Mouse (Mus musculus) stomach, embryonic 14.5 days (tissue): ENCODE measurements around the gene Cd84. TPM values are rescaled to one million over a fixed set of nuclear protein-coding genes. Genes with fewer than 3 reads are reported as not detected.

Source experiments
- ATAC-seq: fragments of 200-750 bp; cut with Nextera tagmentation; 2 replicates; pipeline ENCODE4 v1.8.0; 2017; ENCODE audit warnings: low read depth, moderate TSS enrichment; ENCODE audit not compliant: insufficient number of reproducible peaks, insufficient read depth, low FRiP score
- H3K27ac ChIP-seq: fragments of 300-500 bp; sonication (generic); 2 replicates; pipeline ENCODE4 v1.5.1; 2014; ENCODE audit warnings: mild to moderate bottlenecking, low read length, moderate library complexity, mixed read lengths
- H3K27me3 ChIP-seq: fragments of 300-500 bp; sonication (generic); 2 replicates; pipeline ENCODE4 v1.6.1; 2014; ENCODE audit warnings: low read length, control low read depth, mixed read lengths; ENCODE audit not compliant: control insufficient read depth, insufficient read depth
- H3K36me3 ChIP-seq: fragments of 300-500 bp; sonication (generic); 2 replicates; pipeline ENCODE4 v1.6.1; 2014; ENCODE audit warnings: mild to moderate bottlenecking, control low read depth, low read length, moderate library complexity, mixed read lengths; ENCODE audit not compliant: control insufficient read depth, insufficient read depth
- H3K4me1 ChIP-seq: fragments of 300-500 bp; sonication (generic); 2 replicates; pipeline ENCODE4 v1.6.1; 2014; ENCODE audit warnings: low read length, control low read depth, mixed read lengths; ENCODE audit not compliant: control insufficient read depth, insufficient read depth
- H3K4me2 ChIP-seq: fragments of 300-500 bp; sonication (generic); replicated peaks from 2 replicates; pipeline ENCODE4 v1.6.1; 2014; ENCODE audit warnings: low read depth, low read length, control low read depth
- H3K4me3 ChIP-seq: fragments of 300-500 bp; sonication (generic); 2 replicates; pipeline ENCODE4 v1.5.1; 2014; ENCODE audit warnings: low read depth, low read length, control low read depth
- H3K9ac ChIP-seq: fragments of 300-500 bp; sonication (generic); replicated peaks from 2 replicates; pipeline ENCODE4 v1.6.1; 2014; ENCODE audit warnings: low read depth, mild to moderate bottlenecking, control low read depth, low read length, moderate library complexity, mixed read lengths
- H3K9me3 ChIP-seq: fragments of 300-500 bp; sonication (generic); 2 replicates; pipeline ENCODE4 v1.6.1; 2016; ENCODE audit warnings: low read depth, low read length, control low read depth; ENCODE audit not compliant: control insufficient read depth
- WGBS: fragments of 180-500 bp; shearing (Covaris S2); extraction: QIAGEN DNeasy Blood & Tissue Kit; methylation state at CpG from one replicate; pipeline ENCODE4 v1.1.7; 2014; 5-methylcytosine and 5-hydroxymethylcytosine counted together
- polyA plus RNA-seq: library from polyadenylated mRNA; unstranded; fragments of >200 nt; fragmentation: Nextera tagmentation; extraction: Ambion mirVana; gene quantifications from 2 replicates; pipeline ENCODE4 v1.2.1, GENCODE M21; 2014

The Cd84 gene
- polyA plus RNA-seq, 1 experiment from 2014 or later, result 1.1 TPM

DNA sequence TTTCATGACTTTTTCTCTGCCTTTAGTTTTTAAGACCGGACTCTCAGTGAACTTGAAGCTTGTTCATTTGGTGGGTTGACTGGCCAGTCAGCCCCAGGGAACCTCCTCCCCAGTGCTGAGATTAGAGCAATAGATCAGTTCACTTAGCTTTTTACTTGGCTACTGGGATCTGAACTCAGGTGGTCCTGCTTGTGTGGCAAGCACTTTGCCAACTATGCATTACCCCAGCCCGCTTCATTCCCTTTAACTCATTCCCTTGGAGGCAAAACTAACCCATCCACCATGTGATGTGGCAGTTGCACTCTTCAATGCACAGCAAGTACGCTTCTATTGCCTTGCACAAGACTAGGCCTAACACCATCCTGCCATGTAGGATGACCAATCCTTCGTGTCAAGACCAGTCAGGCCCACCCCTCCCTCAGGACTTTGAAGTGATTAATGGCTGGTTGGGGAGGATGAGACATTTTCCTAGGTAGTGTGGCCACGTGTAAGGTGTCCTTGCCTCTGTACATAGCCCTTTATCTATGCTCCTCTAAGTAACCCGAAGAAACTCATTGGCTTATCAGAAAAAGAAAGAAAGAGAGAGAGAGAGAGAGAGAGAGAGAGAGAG lies 80.5 kb downstream of the Cd84 start:
- no peaks in the 10 kb centered on the region for H3K27me3 ChIP-seq
- H3K4me1 ChIP-seq, result no peaks in the 10 kb centered on the region
- no peak overlapping the region for H3K4me3 ChIP-seq
- H3K27ac ChIP-seq, result no peak overlapping the region
- H3K9ac ChIP-seq, result no peak overlapping the region
- H3K9me3 ChIP-seq, result no peaks in the 10 kb centered on the region
- 74% methylated on average over 6 of the region's 6 CpGs for WGBS
- no peak for ATAC-seq
- no peaks in the 10 kb centered on the region for H3K36me3 ChIP-seq
- no peak overlapping the region for H3K4me2 ChIP-seq

DNA sequence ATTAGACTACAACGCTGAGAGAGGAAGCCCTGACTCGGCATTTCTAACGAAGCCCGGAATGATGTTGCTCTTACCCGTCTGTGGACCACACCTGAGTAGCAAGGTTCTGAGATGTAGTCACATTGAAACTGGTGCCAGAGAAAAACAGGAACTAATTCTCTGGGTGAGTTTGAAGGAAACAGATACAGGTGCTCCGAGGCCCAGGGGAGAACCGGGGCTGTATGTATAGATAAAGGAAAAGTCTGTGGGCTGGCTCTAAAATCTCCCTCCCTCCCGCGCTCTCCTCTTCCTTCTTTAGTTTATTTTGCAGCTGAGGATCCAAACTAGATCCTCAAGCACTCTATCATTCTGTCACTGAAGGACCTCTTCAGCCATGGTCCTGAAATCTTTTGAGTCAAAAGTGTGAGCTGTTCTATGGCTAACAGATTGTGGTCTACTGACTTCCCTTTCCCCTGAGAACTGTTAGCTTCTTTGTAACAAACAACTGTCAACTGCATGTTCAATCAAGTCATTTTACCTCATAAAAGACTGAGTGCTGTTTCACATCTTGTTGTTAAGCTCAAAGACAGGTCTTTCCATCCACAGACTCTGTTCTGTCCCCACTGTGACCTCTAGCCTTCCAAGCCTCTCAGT lies 81.6 kb downstream of the Cd84 start:
- Histone ChIP-seq H3K4me1 (no peaks in the 10 kb centered on the region), H3K27ac (no peak overlapping the region), H3K36me3 (no peaks in the 10 kb centered on the region), H3K4me2 (no peak overlapping the region), H3K27me3 (no peaks in the 10 kb centered on the region), H3K9me3 (no peaks in the 10 kb centered on the region), H3K9ac (no peak overlapping the region), H3K4me3 (no peak overlapping the region)
- ATAC-seq, result no peak
- 65% methylated on average over 9 of the region's 9 CpGs for WGBS

DNA sequence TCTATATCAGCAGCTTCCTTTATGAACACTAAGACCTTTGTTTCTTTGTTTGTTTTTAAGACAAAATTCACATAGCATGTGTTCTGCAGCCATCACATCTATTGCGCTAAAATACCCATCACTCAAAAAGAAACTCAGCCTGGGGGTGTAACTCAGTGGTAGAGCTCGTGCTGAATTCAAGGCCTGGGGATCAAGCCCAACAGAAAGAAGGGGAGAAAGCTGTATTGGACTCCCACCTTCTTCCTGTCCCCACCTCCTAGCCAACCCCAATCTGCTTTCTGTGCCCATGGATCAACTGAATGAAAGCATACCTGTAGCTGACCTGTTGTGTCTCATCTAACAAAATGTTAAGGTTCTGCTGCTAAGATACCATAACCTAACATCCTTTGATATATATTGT lies 82.1 kb downstream of the Cd84 start:
- H3K9ac ChIP-seq, result no peak overlapping the region
- no peaks in the 10 kb centered on the region for H3K36me3 ChIP-seq
- H3K27me3 ChIP-seq, result no peaks in the 10 kb centered on the region
- H3K27ac ChIP-seq, result no peak overlapping the region
- H3K4me1 ChIP-seq, result no peaks in the 10 kb centered on the region
- H3K4me3 ChIP-seq, result no peak overlapping the region
- H3K4me2 ChIP-seq, result no peak overlapping the region
- no peaks in the 10 kb centered on the region for H3K9me3 ChIP-seq
- WGBS, result 68% methylated on average over 2 of the region's 2 CpGs
- ATAC-seq, result no peak

DNA sequence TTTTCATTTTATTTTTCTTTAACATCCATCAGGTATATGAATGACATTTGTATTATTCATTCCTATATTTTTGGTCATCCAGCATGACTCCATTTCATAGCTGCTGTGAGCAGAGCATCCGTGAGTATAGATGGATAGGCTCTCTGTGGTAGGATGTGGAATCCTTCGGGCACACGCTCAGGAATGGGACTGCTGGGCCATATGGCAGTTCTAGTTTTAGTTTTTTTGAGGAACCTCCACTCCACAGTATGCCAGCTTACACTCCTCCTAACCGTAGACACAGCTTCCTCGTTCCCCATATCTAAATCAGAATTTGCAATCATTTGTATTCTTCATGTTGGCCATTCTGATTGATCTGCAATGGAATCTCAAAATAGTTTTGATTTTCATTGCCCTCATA lies 83.3 kb downstream of the Cd84 start:
- no peak for ATAC-seq
- no peak overlapping the region for H3K4me3 ChIP-seq
- H3K27me3 ChIP-seq, result no peaks in the 10 kb centered on the region
- H3K4me2 ChIP-seq, result no peak overlapping the region
- WGBS, result 91% methylated on average over 5 of the region's 5 CpGs
- H3K36me3 ChIP-seq, result no peaks in the 10 kb centered on the region
- H3K4me1 ChIP-seq, result no peaks in the 10 kb centered on the region
- no peak overlapping the region for H3K9ac ChIP-seq
- H3K9me3 ChIP-seq, result no peaks in the 10 kb centered on the region
- no peak overlapping the region for H3K27ac ChIP-seq

DNA sequence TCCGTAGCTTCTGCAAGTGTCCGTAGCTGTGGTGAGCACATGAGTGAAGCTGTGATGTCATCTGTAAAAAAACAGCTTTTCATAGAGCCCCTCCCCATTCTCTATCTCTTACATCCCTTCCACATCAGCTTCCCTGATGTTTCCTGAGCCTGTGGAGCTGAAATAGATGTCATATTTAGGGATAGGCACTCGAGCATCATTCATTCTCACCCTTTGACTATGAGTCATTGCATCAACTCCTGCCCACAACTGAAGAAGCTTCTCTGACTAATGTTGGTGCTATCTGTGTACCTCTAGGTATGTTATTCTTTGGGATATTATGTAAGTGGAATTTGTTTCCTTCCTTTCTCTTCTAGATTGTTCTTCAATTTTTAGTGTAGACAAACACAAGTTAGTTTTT lies 85.4 kb downstream of the Cd84 start:
- Histone ChIP-seq H3K9me3 (no peaks in the 10 kb centered on the region), H3K4me1 (no peaks in the 10 kb centered on the region), H3K27ac (no peak overlapping the region), H3K4me2 (no peak overlapping the region), H3K9ac (no peak overlapping the region), H3K36me3 (no peaks in the 10 kb centered on the region), H3K27me3 (no peaks in the 10 kb centered on the region), H3K4me3 (no peak overlapping the region)
- ATAC-seq, result no peak
- WGBS, result 67% methylated on average over 3 of the region's 3 CpGs

DNA sequence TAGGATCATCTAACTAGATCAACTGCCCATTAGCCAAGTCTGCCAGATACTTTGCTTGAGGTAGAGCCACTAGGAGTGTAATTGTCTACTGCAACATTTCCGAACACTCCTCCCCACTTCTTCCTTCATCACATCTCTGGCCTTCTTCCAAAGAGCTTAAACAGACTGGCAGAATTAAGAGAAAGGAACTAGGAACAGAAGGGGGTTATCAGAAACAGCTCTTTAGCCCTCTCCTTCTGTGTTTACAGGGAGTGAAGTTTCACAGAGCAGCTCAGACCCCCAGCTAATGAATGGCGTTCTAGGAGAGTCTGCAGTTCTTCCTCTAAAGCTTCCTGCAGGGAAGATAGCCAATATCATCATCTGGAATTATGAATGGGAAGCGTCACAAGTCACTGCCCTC lies 94.4 kb downstream of the Cd84 start:
- no peaks in the 10 kb centered on the region for H3K4me1 ChIP-seq
- H3K27me3 ChIP-seq, result no peaks in the 10 kb centered on the region
- no peaks in the 10 kb centered on the region for H3K36me3 ChIP-seq
- no peak for ATAC-seq
- H3K4me2 ChIP-seq, result no peak overlapping the region
- H3K27ac ChIP-seq, result no peak overlapping the region
- no peaks in the 10 kb centered on the region for H3K9me3 ChIP-seq
- H3K9ac ChIP-seq, result no peak overlapping the region
- no peak overlapping the region for H3K4me3 ChIP-seq
- 39% methylated on average over 3 of the region's 3 CpGs for WGBS

DNA sequence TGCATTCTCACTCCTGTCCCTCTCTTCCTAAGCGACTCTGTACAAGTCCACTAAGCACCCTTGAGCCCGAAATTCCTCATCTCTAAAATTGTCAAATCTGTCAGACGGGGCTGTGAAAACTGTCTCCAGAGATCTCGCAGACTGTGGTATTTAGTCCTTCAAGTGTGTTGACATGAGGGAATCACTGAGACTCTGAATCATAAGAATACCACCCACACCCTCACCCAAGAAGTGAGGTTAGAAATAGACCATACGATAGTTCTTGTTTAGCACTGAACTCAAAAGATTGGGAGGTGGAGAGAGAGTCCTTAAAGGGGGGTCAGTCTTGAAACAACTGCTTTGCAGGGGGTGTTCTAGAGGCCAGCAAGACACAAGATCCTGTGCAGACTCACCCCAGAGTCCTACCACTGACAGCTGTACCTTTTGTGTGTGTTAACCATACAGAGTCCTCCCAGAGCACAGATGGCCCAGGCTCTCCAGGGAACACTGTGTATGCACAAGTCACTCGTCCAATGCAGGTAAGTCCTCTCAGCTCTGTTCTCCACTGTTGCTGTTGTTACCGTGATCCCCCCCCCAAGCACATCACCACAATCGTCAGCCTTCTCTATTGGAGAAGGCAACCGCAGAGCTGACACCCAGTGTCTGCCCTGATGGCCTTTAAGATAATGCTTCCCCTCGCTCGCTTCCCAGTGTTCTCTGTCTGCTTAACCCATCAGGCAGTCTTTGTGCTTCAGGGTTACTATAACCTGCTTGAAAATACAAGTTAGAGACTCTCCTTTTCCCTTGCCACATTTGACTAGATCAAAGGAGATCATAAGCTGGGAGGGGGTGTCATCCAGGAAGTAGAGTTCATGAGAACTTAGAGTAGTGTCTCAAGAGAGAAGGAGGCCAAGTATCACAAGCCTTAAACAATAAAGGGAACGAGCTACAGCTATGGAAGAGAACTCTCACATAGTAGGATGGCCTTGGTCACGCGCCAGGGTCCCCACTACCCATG lies 99.8 kb downstream of the Cd84 start:
- Histone ChIP-seq H3K4me1 (no peaks in the 10 kb centered on the region), H3K9me3 (no peaks in the 10 kb centered on the region), H3K4me3 (no peak overlapping the region), H3K4me2 (no peak overlapping the region), H3K36me3 (no peaks in the 10 kb centered on the region), H3K27me3 (no peaks in the 10 kb centered on the region), H3K9ac (no peak overlapping the region), H3K27ac (no peak overlapping the region)
- ATAC-seq, result no peak
- WGBS, result 73% methylated on average over 14 of the region's 14 CpGs
